Mouse (Mus musculus): Measurements from ENCODE around the gene Pnpla7. TPM values are rescaled to one million over a fixed set of nuclear protein-coding genes. Genes with fewer than 3 reads are reported as not detected.

Gene Pnpla7
- total RNA-seq (2021) = 10 to 100 TPM; 38.5 to 66.3 TPM
- long read RNA-seq, experiment 1, full-length matches to known transcripts = 5 of 47 reads
- long read RNA-seq, experiment 1, partial matches to known transcripts = 7 of 47 reads
- long read RNA-seq, experiment 1, other reads (novel, unspliced or antisense) = 35 of 47 reads
- long read RNA-seq, experiment 2, full-length matches to known transcripts = 3 of 25 reads
- long read RNA-seq, experiment 2, partial matches to known transcripts = 3 of 25 reads
- long read RNA-seq, experiment 2, other reads (novel, unspliced or antisense) = 19 of 25 reads

DNA sequence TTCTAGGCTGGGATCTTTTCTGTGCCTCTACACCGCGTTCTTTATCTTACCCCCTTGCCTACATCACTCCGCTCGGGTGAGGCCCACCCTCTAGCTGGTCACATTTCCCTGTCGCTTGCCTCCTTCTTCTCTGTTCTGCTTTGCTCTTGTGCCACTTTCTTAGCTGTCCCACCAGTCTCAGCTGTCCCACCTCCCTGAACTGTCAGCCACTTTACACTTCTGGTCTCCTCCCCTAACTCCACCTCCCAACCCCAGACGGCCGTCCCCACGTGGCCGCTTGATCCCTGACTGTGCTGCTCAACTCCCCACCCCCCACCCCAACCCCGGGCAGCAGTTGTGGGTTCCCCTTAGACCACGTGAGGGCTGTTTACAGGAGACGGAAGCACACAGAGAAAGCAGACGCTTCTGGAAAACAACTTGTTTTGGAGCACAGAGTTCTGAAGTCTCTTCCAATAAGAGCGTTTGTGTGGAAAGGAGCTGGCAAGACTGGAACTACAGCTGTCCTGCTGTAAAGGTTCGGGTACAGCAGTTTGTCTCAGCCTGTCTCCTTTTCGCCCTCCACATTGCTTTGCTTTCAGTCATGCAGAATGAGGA lies at the start of gene Pnpla7:
Gene Pnpla7, plus strand, starts transcription at position 330 of the 594 bp plus-strand sequence.
- DNase-seq = peak; percentile 91

GRCm38 (mm10) chr2:24926345-24926964 lies 49.4 kb upstream of the Pnpla7 start:
- DNase-seq = no peak

- no peak for DNase-seq
Measured at GRCm38 (mm10) chr2:24926965-24927358, 48.9 kb upstream of the Pnpla7 start.

GRCm38 (mm10) chr2:24927810-24928479 lies 47.9 kb upstream of the Pnpla7 start:
- DNase-seq = peak in 1 of 2 experiments; percentile 16

- DNase-seq = no peak
Measured at GRCm38 (mm10) chr2:24929119-24929518, 46.7 kb upstream of the Pnpla7 start.

DNA sequence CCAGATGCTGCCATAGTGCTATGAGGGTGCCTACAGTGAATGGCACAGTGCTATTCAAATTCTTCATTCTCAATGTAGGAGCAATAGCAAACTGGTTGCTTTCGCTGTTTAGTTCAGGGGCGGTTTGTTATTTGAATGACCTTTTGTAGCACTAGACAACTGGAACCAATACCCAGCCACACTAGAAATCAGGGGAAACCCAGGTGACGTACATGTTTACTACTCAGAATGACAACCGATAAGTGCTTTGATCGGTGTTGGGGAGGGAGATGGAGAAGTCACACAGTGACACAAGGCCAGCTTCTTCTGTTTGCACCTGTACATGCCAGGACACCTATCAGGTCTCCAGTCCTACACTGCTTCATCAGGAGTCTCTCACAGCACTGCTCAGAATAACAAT lies 46.2 kb upstream of the Pnpla7 start:
- no peak for DNase-seq

GRCm38 (mm10) chr2:24934441-24934963 lies 41.3 kb upstream of the Pnpla7 start:
- DNase-seq = no peak

DNA sequence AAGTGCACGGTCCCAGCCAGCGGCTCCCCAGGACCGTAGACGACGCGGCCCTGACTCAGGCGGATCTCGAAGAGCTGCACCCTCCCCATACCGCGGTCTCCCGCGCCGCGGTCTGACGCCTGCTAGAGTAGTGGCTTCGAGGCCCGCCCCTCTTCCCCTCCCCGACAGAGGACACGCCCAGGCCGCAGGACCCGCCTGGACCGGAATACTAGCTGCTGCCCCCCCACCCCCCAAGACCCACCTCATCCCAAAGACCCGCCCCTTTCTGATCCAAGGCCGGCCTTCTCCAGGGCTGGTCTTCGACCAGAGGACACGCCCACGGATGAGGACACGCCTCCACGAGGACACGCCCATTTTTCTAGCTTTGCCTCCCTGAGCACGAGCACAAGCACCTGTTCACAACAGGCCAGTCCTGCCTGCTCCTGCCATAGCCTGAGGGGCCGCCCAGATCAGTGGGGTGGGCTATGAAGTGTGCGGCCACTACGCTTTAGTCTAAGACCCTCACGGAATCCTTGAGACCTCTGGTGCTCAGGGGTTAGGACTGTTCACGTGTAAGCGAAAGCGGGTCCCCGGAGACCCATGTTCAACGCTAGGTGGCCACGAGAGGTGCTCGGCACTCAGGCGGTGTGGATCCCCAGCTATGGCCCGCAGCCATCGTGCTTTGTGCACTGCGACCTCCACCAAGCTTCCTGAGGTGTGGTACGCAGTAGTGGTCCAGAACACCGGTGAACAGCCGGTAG lies 40.6 kb upstream of the Pnpla7 start, which contains the start of gene Arrdc1:
Gene Arrdc1, minus strand, starts transcription at position 196 of the 740 bp plus-strand sequence.
- DNase-seq = peak; percentile 95

DNA sequence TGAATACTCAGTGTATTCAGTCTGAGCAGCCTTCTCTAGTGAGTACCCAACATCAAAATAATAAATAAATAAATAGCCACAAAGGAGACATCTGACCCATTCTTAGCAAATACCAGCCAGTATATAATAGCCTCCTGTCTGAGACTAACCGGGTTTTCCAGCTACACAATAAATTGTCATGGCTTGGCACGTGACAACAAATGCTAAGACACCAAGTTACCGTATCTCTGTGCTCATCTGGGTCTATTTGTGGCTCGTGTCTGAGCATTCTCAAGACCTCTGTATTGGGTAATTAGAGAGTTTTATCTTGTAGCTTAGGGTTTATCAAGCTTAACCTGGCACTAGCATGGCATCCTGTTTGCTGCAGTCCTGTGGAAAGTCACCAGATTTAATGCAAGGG lies 33.7 kb upstream of the Pnpla7 start:
- DNase-seq = no peak

DNA sequence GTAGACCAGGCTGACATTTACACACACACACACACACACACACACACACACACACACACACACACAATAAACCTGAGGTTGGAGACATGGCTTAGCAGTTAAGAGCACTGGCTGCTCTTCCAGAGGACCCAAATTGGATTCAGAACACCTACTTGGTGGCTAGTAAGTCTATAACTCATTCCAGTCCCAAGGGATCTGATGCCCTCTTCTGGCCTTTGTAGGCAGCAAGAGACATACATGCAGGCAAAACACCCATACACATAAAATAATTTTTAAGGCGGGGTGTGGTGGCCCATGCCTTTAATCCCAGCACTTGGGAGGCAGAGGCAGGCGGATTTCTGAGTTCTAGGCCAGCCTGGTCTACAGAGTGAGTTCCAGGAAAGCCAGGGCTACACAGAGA lies 31.5 kb upstream of the Pnpla7 start:
- DNase-seq = peak; percentile 17 to 57

- peak; percentile 99 to 100 for DNase-seq
Measured at GRCm38 (mm10) chr2:24949421-24950188, 26.2 kb upstream of the Pnpla7 start, which contains the start of gene Zmynd19. Zmynd19 (plus strand) TSS chr2:24949792.

- peak in 1 of 2 experiments; percentile 38 for DNase-seq
Measured at GRCm38 (mm10) chr2:24950189-24950535, 25.7 kb upstream of the Pnpla7 start.

- DNase-seq = no peak
Measured at GRCm38 (mm10) chr2:24952537-24953055, 23.2 kb upstream of the Pnpla7 start.

DNA sequence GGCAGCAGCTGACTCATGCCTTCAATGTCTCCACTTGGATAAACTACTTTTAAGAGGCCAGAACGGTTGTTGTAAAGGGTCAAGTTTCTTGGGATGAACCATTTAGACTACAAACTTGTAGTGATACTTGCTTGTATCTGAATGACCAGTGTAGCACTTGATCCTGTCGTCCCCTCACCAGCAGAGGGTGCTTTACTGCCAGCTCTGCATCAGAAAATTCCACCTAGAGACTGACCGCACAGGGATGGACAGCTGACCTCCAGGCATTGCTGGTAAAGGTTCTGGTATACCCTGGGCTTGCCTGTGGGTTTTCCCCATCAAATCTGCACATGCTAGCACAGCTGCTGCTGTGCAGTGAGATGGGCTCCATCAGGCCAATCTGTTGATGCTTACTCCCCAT lies 14.9 kb upstream of the Pnpla7 start:
- DNase-seq = peak; percentile 53 to 71

GRCm38 (mm10) chr2:24962304-24963000 lies 13.4 kb upstream of the Pnpla7 start, which contains the start of gene Dph7:
Dph7 (plus strand) TSS chr2:24962400.
- peak; percentile 88 to 90 for DNase-seq

DNA sequence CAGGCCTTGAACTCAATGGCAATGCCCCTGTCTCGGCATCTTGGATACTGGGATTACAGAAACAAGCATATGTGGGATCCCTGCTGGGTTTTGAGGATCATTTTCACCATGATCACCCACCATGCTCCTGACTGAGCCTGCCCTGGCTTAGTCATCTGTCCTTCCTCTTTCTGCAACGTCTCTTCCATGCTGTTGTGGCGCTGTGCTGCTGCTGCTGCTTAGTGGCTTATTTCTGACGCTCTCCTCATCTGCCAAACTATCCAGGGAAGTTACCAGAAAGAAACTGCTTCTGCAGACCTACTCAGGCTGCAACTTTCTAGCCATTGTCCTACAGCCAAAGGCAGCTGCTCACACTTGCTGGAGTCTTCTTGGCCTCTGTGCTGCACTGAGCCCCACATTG lies 5.4 kb upstream of the Pnpla7 start:
- DNase-seq = peak in 1 of 2 experiments; percentile 11

GRCm38 (mm10) chr2:24974452-24974851 lies 1.4 kb upstream of the Pnpla7 start:
- DNase-seq = peak; percentile 30 to 41

GRCm38 (mm10) chr2:24974906-24975703 lies 728 bp upstream of the Pnpla7 start, which contains the start of gene Mrpl41:
Mrpl41 (minus strand) TSS chr2:24975098.
- DNase-seq = peak; percentile 98 to 99

DNA sequence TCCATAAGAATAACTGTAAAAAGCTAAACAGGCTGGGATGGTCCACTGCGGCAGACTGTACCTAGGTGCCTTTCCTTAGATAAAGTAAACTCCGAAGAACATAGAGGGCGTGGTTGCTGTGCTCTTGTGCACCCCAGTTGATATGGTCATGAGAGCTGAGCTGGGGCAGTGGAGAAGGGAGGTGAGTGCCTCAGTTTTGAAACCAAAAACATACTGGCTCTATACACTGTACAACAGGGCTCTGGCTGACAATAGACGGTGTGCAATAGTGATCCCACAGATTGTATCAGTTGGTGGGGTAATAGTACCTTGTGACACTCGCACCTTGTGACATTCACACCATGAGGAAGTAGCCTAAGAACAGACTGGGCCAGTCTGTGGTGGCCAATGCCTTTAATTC lies 1.1 kb downstream of the Pnpla7 start:
- DNase-seq = no peak

All from adrenal gland, postnatal 36 days (tissue).